Mouse (Mus musculus) megakaryocyte-erythroid progenitor cell, adult 5-6 weeks (primary cell): ENCODE measurements at regions not wholly inside any gene's neighbourhood (a gene's known extent, or its start where the extent isn't known, plus 50 kb on each side); places are given as distances from the start of the nearest gene placed in this dataset.

Experiments used
- ATAC-seq: replicated peaks from 2 replicates; pipeline ENCODE4 v1.8.0; 2016; ENCODE audit warnings: mild to moderate bottlenecking, inconsistent platforms; ENCODE audit not compliant: severe bottlenecking, poor library complexity, low FRiP score, low TSS enrichment

- no peak for ATAC-seq
Measured at GRCm38 (mm10) chr1:194107271-194107938, 510.6 kb upstream of the Plxna2 start.

GRCm38 (mm10) chr1:194089918-194090548 lies 528.0 kb upstream of the Plxna2 start:
- no peak for ATAC-seq

- no peak for ATAC-seq
Measured at GRCm38 (mm10) chr1:194058512-194058911, 559.5 kb upstream of the Plxna2 start.

GRCm38 (mm10) chr1:194056544-194056943 lies 561.5 kb upstream of the Plxna2 start:
- no peak for ATAC-seq

- no peak for ATAC-seq
Measured at GRCm38 (mm10) chr1:194049746-194050351, 568.2 kb upstream of the Plxna2 start.

GRCm38 (mm10) chr1:194041393-194042352 lies 576.3 kb upstream of the Plxna2 start:
- ATAC-seq = no peak

- ATAC-seq = no peak
Measured at GRCm38 (mm10) chr1:194038711-194039110, 579.3 kb upstream of the Plxna2 start.

- no peak for ATAC-seq
Measured at GRCm38 (mm10) chr1:194034199-194034883, 583.7 kb upstream of the Plxna2 start.

- ATAC-seq = no peak
Measured at GRCm38 (mm10) chr1:194032603-194033002, 585.4 kb upstream of the Plxna2 start.

GRCm38 (mm10) chr1:194030651-194031228 lies 587.3 kb upstream of the Plxna2 start:
- no peak for ATAC-seq

- ATAC-seq = no peak
Measured at GRCm38 (mm10) chr1:194026958-194027692, 590.9 kb upstream of the Plxna2 start.

- no peak for ATAC-seq
Measured at GRCm38 (mm10) chr1:194026213-194026612, 591.8 kb upstream of the Plxna2 start.

GRCm38 (mm10) chr1:194019282-194019681 lies 598.7 kb upstream of the Plxna2 start:
- ATAC-seq = no peak

GRCm38 (mm10) chr1:193992226-193992625 lies 622.1 kb upstream of the Camk1g start:
- ATAC-seq = no peak

- ATAC-seq = no peak
Measured at GRCm38 (mm10) chr1:193989956-193990675, 620.0 kb upstream of the Camk1g start.

GRCm38 (mm10) chr1:193988970-193989904 lies 619.1 kb upstream of the Camk1g start:
- no peak for ATAC-seq

GRCm38 (mm10) chr1:193980571-193980970 lies 610.5 kb upstream of the Camk1g start:
- no peak for ATAC-seq
